Mouse (Mus musculus): Measurements from ENCODE around the gene Gm136. TPM values are rescaled to one million over a fixed set of nuclear protein-coding genes. Genes with fewer than 3 reads are reported as not detected.

Gm136 gene
- polyA plus RNA-seq, 3 experiments from 2014 or later, result not detected

- no peak for ATAC-seq
Measured at GRCm38 (mm10) chr4:34708127-34708526, 47.9 kb downstream of the Gm136 start.

- ATAC-seq, result no peak
Measured at GRCm38 (mm10) chr4:34707248-34707647, 48.8 kb downstream of the Gm136 start.

DNA sequence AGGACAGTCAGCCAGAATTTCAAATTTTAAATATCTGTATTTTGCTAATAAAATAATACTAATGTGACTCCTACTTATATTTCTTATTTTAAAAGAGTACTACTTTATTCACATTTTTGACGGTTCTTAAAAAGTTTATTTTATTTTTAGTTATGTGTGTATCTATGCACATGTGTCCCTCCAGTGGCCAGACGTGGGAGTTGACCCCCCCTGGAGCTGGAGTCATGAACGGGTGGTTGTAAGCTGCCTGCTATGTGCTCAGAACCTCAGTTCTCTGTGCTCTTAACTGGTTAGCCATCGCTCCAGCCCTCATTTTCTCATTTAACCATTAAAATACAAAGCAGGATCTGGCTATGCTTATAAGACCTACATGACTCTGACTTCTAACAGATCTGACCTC is 53.0 kb downstream of the Gm136 start:
- ATAC-seq, result no peak

DNA sequence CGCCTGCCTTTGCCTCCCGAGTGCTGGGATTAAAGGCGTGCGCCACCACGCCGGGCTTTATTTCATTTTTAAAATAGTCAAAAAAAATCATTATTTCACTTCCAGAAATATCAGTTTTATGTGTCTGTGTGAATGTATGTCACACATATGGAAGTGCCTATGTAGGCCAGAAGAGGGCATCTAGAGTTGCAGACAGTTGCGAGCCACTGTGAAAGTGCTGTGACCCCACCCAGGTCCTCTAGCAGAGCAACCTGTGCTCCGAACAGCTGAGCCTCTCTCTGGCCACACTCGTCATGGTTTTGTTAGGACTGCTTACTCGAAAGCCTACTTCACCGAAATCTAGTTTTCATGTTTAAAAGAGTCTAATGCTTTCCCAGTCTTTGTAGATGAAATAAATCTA is 53.8 kb downstream of the Gm136 start:
- no peak for ATAC-seq

GRCm38 (mm10) chr4:34701528-34701927 is 54.5 kb downstream of the Gm136 start:
- no peak for ATAC-seq

Other genes with a start within 250 kb of the Gm136 start
- 10 to 100 TPM in 2 of 3 experiments, 1 to 10 TPM in 1; 9.2 to 14.9 (median 11.9) TPM for gene Akirin2, start 205.3 kb downstream of the Gm136 start, polyA plus RNA-seq (2017; shearing (Covaris generic))
- 100 to 1,000 TPM in 2 of 3 experiments, 10 to 100 TPM in 1; 92.5 to 124 (median 103) TPM for gene Orc3, start 141.3 kb downstream of the Gm136 start, polyA plus RNA-seq (2017; shearing (Covaris generic))
- 10 to 100 TPM; 46.3 to 56.7 (median 47.9) TPM for gene Rars2, start 141.3 kb downstream of the Gm136 start, polyA plus RNA-seq (2017; shearing (Covaris generic))
- gene Slc35a1, start 68.8 kb downstream of the Gm136 start, polyA plus RNA-seq (2017; shearing (Covaris generic)), result 10 to 100 TPM; 27.2 to 40.3 (median 31.1) TPM
- not detected for gene Cfap206, start 26.1 kb downstream of the Gm136 start, polyA plus RNA-seq (2017; shearing (Covaris generic))
- gene Smim8, start 22.2 kb upstream of the Gm136 start, polyA plus RNA-seq (2017; shearing (Covaris generic)), result 10 to 100 TPM; 49.9 to 66.6 (median 62.0) TPM
- gene Zfp292, start 126.7 kb upstream of the Gm136 start, polyA plus RNA-seq (2017; shearing (Covaris generic)), result 10 to 100 TPM; 14.8 to 28.0 (median 25.1) TPM
- gene Cga, start 137.5 kb upstream of the Gm136 start, polyA plus RNA-seq (2017; shearing (Covaris generic)), result not detected

Measured in inflammation-experienced regulatory T-cells, adult 6 months (primary cell).